Mouse (Mus musculus): ENCODE results near the gene Polg.

- no peak for TF ChIP-seq CEBPB (IDR thresholded peaks at IDR 0.05; ENCODE audit: low read depth)
- TF ChIP-seq CTCF (IDR thresholded peaks at IDR 0.05; ENCODE audit: control insufficient read depth, insufficient read depth, insufficient read length) = no peak
These were observed 42.4 kb upstream of the Polg start for GRCm38 (mm10) chr7:79508280-79509234.
